Mouse (Mus musculus) right cerebral cortex, adult 2 months (tissue): Measurements from ENCODE around the gene Awat2.
"Not testable (repeated sequence)": the region's sequence is repeated elsewhere in the genome, so short reads cannot be mapped to it uniquely, and the experiment has no call there.

Experiments
- DNase-seq, 2 experiments: peaks; one replicate each; pipeline ENCODE4 v3.0.0; 2021 to 2022; ENCODE audit warnings: low spot score in 2 of 2

The Awat2 gene

GRCm38 (mm10) chrX:100442617-100443016 is at the start of gene Awat2:
TSS of gene Awat2 (minus strand) at chrX:100442717.
- not testable (repeated sequence) for DNase-seq

- DNase-seq, result peak; percentile 44 to 46
These were observed 37.8 kb upstream of the Awat2 start for GRCm38 (mm10) chrX:100480317-100480716.

GRCm38 (mm10) chrX:100475569-100476223 is 33.2 kb upstream of the Awat2 start:
- DNase-seq, result no peak

GRCm38 (mm10) chrX:100471491-100471890 is 29.0 kb upstream of the Awat2 start:
- no peak for DNase-seq

GRCm38 (mm10) chrX:100470126-100470525 is 27.6 kb upstream of the Awat2 start:
- DNase-seq, result no peak

- no peak for DNase-seq
These were observed 25.5 kb upstream of the Awat2 start for GRCm38 (mm10) chrX:100468047-100468446.

- no peak for DNase-seq
These were observed 1.0 kb upstream of the Awat2 start for GRCm38 (mm10) chrX:100443532-100443931.

- no peak for DNase-seq
These were observed 10.2 kb downstream of the Awat2 start for GRCm38 (mm10) chrX:100432311-100432710.

GRCm38 (mm10) chrX:100428693-100429092 is 13.8 kb downstream of the Awat2 start, which contains the start of gene Otud6a:
TSS of gene Otud6a (plus strand) at chrX:100429013.
- DNase-seq, result no peak

- no peak for DNase-seq
These were observed 33.3 kb downstream of the Awat2 start for GRCm38 (mm10) chrX:100409245-100409644.

GRCm38 (mm10) chrX:100401657-100402056 is 40.9 kb downstream of the Awat2 start:
- DNase-seq, result no peak

- no peak for DNase-seq
These were observed 41.6 kb downstream of the Awat2 start for GRCm38 (mm10) chrX:100400900-100401299.

GRCm38 (mm10) chrX:100395026-100395425 is 47.5 kb downstream of the Awat2 start:
- peak in 1 of 2 experiments; percentile 3 for DNase-seq

GRCm38 (mm10) chrX:100394223-100394861 is 48.2 kb downstream of the Awat2 start:
- no peak for DNase-seq

GRCm38 (mm10) chrX:100392304-100392703 is 50.2 kb downstream of the Awat2 start:
- DNase-seq, result peak; percentile 3 to 29

GRCm38 (mm10) chrX:100389887-100390286 is 52.6 kb downstream of the Awat2 start:
- no peak for DNase-seq

- no peak for DNase-seq
These were observed 85.5 kb downstream of the Awat2 start for GRCm38 (mm10) chrX:100356974-100357373.
